Mouse (Mus musculus) myocyte (in vitro differentiated cells): ENCODE results near the gene D430019H16Rik.

Experiments used
- E2F4 ChIP-seq: IDR thresholded peaks from one replicate; pipeline ENCODE4 v1.6.1; 2011; ENCODE audit warnings: mild to moderate bottlenecking, control low read depth, moderate library complexity; ENCODE audit not compliant: insufficient read depth
- MAX ChIP-seq: IDR thresholded peaks from one replicate; pipeline ENCODE4 v1.6.1; 2011; ENCODE audit warnings: low read depth, mild to moderate bottlenecking, control low read depth
- MYOD1 ChIP-seq, 3 experiments: IDR thresholded peaks; one replicate each; pipeline ENCODE4 v1.6.1; 2011; ENCODE audit warnings: control low read depth in 2 of 3, low read depth in 2 of 3, mild to moderate bottlenecking in 2 of 3, moderate library complexity in 1 of 3; ENCODE audit not compliant: insufficient read length in 2 of 3, control insufficient read depth in 1 of 3
- MYOG ChIP-seq, 3 experiments: IDR thresholded peaks; one replicate each; pipeline ENCODE4 v1.6.1; 2011; ENCODE audit warnings: control low read depth in 2 of 3, low read depth in 2 of 3, mild to moderate bottlenecking in 2 of 3; ENCODE audit not compliant: insufficient read length in 2 of 3, control insufficient read depth in 1 of 3, insufficient read depth in 1 of 3
- POLR2A ChIP-seq: IDR thresholded peaks from one replicate; pipeline ENCODE4 v1.6.1; 2011; ENCODE audit warnings: low read depth, mild to moderate bottlenecking, control low read depth, moderate library complexity; ENCODE audit not compliant: insufficient read length
- POLR2AphosphoS2 ChIP-seq: IDR thresholded peaks from one replicate; pipeline ENCODE4 v1.6.1; 2011; ENCODE audit warnings: low read depth, control low read depth; ENCODE audit not compliant: insufficient read length
- SRF ChIP-seq: IDR thresholded peaks from one replicate; pipeline ENCODE4 v1.6.1; 2011; ENCODE audit warnings: low read depth; ENCODE audit not compliant: control insufficient read depth, insufficient read length
- TCF12 ChIP-seq: IDR thresholded peaks from one replicate; pipeline ENCODE4 v1.6.1; 2011; ENCODE audit warnings: mild to moderate bottlenecking, control low read depth; ENCODE audit not compliant: poor library complexity, insufficient read depth, severe bottlenecking
- TCF3 ChIP-seq: IDR thresholded peaks from one replicate; pipeline ENCODE4 v1.6.1; 2011; ENCODE audit warnings: low read depth, control low read depth; ENCODE audit not compliant: insufficient read length

DNA sequence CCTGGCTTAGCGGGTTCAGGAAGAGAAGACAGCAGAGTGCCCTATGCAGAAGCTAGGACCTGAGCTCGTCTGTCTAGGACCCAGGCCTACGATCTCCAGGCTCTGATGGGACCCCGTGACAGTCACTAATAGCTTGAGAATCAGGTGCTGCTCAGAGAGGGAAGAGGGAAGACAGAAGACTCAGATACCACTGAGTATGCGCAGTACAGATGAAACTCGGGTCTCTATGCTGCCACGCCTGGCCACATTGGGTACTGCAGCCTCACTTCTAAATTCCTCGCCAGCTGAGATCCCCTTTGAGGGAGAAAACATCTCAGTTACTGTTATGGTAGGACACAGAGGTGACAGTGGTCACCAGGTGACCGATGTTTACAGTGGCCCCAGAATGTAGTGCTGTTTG, 22.8 kb downstream of the D430019H16Rik start:
- TF ChIP-seq POLR2A (no peak), MYOG (IDR thresholded peaks at IDR 0.05; ENCODE audit: control insufficient read depth in 1 of 3, insufficient read depth in 1 of 3, insufficient read length in 2 of 3, low read depth in 2 of 3) (no peak), SRF (no peak), E2F4 (no peak), TCF12 (no peak), POLR2AphosphoS2 (no peak), MAX (no peak), TCF3 (no peak), MYOD1 (IDR thresholded peaks at IDR 0.05; ENCODE audit: control insufficient read depth in 1 of 3, insufficient read length in 2 of 3, low read depth in 2 of 3) (no peak)
